Mouse (Mus musculus): ENCODE data around the gene Vcp. TPM values are rescaled to one million over a fixed set of nuclear protein-coding genes. Genes with fewer than 3 reads are reported as not detected.

The Vcp gene
- polyA plus RNA-seq, 1 experiment from 2014 or later = 366 TPM

- Histone ChIP-seq H3K9me3 (replicated peaks) (no peaks in the 10 kb centered on the region), H3K9ac (peak overlapping the region; percentile 92), H3K4me3 (peak overlapping the region; percentile 83), H3K36me3 (peaks cover 33% of the 10 kb centered on the region), H3K4me2 (peak overlapping the region; percentile 93), H3K4me1 (peaks cover 56% of the 10 kb centered on the region), H3K27me3 (replicated peaks) (no peaks in the 10 kb centered on the region), H3K27ac (peak overlapping the region; percentile 95)
- 43% methylated on average over 15 of the region's 15 CpGs for WGBS (ENCODE audit: insufficient replicate concordance)
- ATAC-seq = peak; percentile 36
Observed at GRCm38 (mm10) chr4:43038567-43039495, 38.5 kb upstream of the Vcp start.

- peak overlapping the region; percentile 93 for H3K4me2 ChIP-seq
- no peaks in the 10 kb centered on the region for H3K27me3 ChIP-seq (replicated peaks)
- peak; percentile 60 for ATAC-seq
- peaks cover 41% of the 10 kb centered on the region for H3K36me3 ChIP-seq
- H3K9ac ChIP-seq = peak overlapping the region; percentile 92
- H3K4me1 ChIP-seq = peaks cover 53% of the 10 kb centered on the region
- no peaks in the 10 kb centered on the region for H3K9me3 ChIP-seq (replicated peaks)
- peak overlapping the region; percentile 95 for H3K27ac ChIP-seq
- 12% methylated on average over 4 of the region's 4 CpGs for WGBS (ENCODE audit: insufficient replicate concordance)
- peak overlapping the region; percentile 83 for H3K4me3 ChIP-seq
Observed at GRCm38 (mm10) chr4:43037860-43038566, 37.7 kb upstream of the Vcp start.

- H3K27ac ChIP-seq = peak overlapping the region; percentile 95
- H3K4me3 ChIP-seq = peak overlapping the region; percentile 83
- 79% methylated on average over 10 of the region's 10 CpGs for WGBS (ENCODE audit: insufficient replicate concordance)
- no peak for ATAC-seq
- H3K36me3 ChIP-seq = peaks cover 46% of the 10 kb centered on the region
- no peaks in the 10 kb centered on the region for H3K27me3 ChIP-seq (replicated peaks)
- H3K4me2 ChIP-seq = peak overlapping the region; percentile 93
- peaks cover 60% of the 10 kb centered on the region for H3K4me1 ChIP-seq
- H3K9ac ChIP-seq = peak overlapping the region; percentile 74
- no peaks in the 10 kb centered on the region for H3K9me3 ChIP-seq (replicated peaks)
Observed at GRCm38 (mm10) chr4:43036356-43036755, 36.0 kb upstream of the Vcp start.

- Histone ChIP-seq H3K36me3 (peaks cover 46% of the 10 kb centered on the region), H3K27ac (peak overlapping the region; percentile 95; the same call in 1 of the 2 replicates), H3K9me3 (replicated peaks) (no peaks in the 10 kb centered on the region), H3K4me2 (peak overlapping the region; percentile 23), H3K27me3 (replicated peaks) (no peaks in the 10 kb centered on the region), H3K9ac (no peak overlapping the region), H3K4me1 (peaks cover 55% of the 10 kb centered on the region), H3K4me3 (no peak overlapping the region)
- no peak for ATAC-seq
- WGBS (ENCODE audit: insufficient replicate concordance) = 85% methylated on average over 6 of the region's 6 CpGs
Observed at GRCm38 (mm10) chr4:43035851-43036250, 35.5 kb upstream of the Vcp start.

- no peak overlapping the region for H3K4me3 ChIP-seq
- no peaks in the 10 kb centered on the region for H3K9me3 ChIP-seq (replicated peaks)
- ATAC-seq = no peak
- no peaks in the 10 kb centered on the region for H3K27me3 ChIP-seq (replicated peaks)
- H3K9ac ChIP-seq = no peak overlapping the region
- H3K36me3 ChIP-seq = peaks cover 62% of the 10 kb centered on the region
- no peak overlapping the region for H3K4me2 ChIP-seq
- WGBS (ENCODE audit: insufficient replicate concordance) = 77% methylated on average over 14 of the region's 14 CpGs
- H3K4me1 ChIP-seq = peaks cover 54% of the 10 kb centered on the region
- H3K27ac ChIP-seq = no peak overlapping the region
Observed at GRCm38 (mm10) chr4:43033481-43033880, 33.2 kb upstream of the Vcp start.

GRCm38 (mm10) chr4:43032501-43032900 lies 32.2 kb upstream of the Vcp start:
- H3K9me3 ChIP-seq (replicated peaks) = no peaks in the 10 kb centered on the region
- H3K4me2 ChIP-seq = no peak overlapping the region
- H3K27me3 ChIP-seq (replicated peaks) = no peaks in the 10 kb centered on the region
- no peak overlapping the region for H3K4me3 ChIP-seq
- H3K4me1 ChIP-seq = peaks cover 46% of the 10 kb centered on the region
- H3K9ac ChIP-seq = no peak overlapping the region
- H3K27ac ChIP-seq = peak overlapping the region; percentile 39; the same call in 1 of the 2 replicates
- 68% methylated on average over 1 of the region's 1 CpGs for WGBS (ENCODE audit: insufficient replicate concordance)
- ATAC-seq = no peak
- H3K36me3 ChIP-seq = peaks cover 72% of the 10 kb centered on the region

- peak within 1 kb of the TSS; percentile 96 for H3K9ac ChIP-seq
- H3K27me3 ChIP-seq (replicated peaks) = no peaks in the 10 kb centered on the region
- H3K27ac ChIP-seq = peak within 1 kb of the TSS; percentile 89
- peak; percentile 96 for ATAC-seq
- no peaks in the 10 kb centered on the region for H3K9me3 ChIP-seq (replicated peaks)
- peak within 1 kb of the TSS; percentile 82 for H3K4me2 ChIP-seq
- H3K36me3 ChIP-seq = peaks cover 75% of the 10 kb centered on the region
- 2% methylated on average over 38 of the region's 38 CpGs for WGBS (ENCODE audit: insufficient replicate concordance)
- H3K4me3 ChIP-seq = peak within 1 kb of the TSS; percentile 81
- H3K4me1 ChIP-seq = peaks cover 35% of the 10 kb centered on the region
Observed at GRCm38 (mm10) chr4:43031237-43031995, 31.1 kb upstream of the Vcp start, which contains the start of gene Stoml2. Gene Stoml2, minus strand, starts transcription at chr4:43031710.

GRCm38 (mm10) chr4:43030780-43031230 lies 30.5 kb upstream of the Vcp start:
- Histone ChIP-seq H3K4me2 (peak overlapping the region; percentile 82), H3K36me3 (peaks cover 69% of the 10 kb centered on the region), H3K27ac (peak overlapping the region; percentile 89), H3K9me3 (replicated peaks) (no peaks in the 10 kb centered on the region), H3K27me3 (replicated peaks) (no peaks in the 10 kb centered on the region), H3K4me3 (peak overlapping the region; percentile 81), H3K9ac (peak overlapping the region; percentile 96), H3K4me1 (peaks cover 32% of the 10 kb centered on the region)
- ATAC-seq = peak; percentile 74
- under 1% methylated on average over 28 of the region's 28 CpGs for WGBS (ENCODE audit: insufficient replicate concordance)

GRCm38 (mm10) chr4:43030352-43030751 lies 30.0 kb upstream of the Vcp start:
- H3K9ac ChIP-seq = peak overlapping the region; percentile 96
- H3K27me3 ChIP-seq (replicated peaks) = no peaks in the 10 kb centered on the region
- peak; percentile 13; the same call in 1 of the 2 replicates for ATAC-seq
- H3K4me1 ChIP-seq = peaks cover 31% of the 10 kb centered on the region
- peaks cover 65% of the 10 kb centered on the region for H3K36me3 ChIP-seq
- WGBS (ENCODE audit: insufficient replicate concordance) = 58% methylated on average over 9 of the region's 9 CpGs
- H3K4me3 ChIP-seq = peak overlapping the region; percentile 81
- peak overlapping the region; percentile 89 for H3K27ac ChIP-seq
- H3K9me3 ChIP-seq (replicated peaks) = no peaks in the 10 kb centered on the region
- peak overlapping the region; percentile 82 for H3K4me2 ChIP-seq

- peaks cover 59% of the 10 kb centered on the region for H3K36me3 ChIP-seq
- 88% methylated on average over 9 of the region's 9 CpGs for WGBS (ENCODE audit: insufficient replicate concordance)
Observed at GRCm38 (mm10) chr4:43029749-43030148, 29.4 kb upstream of the Vcp start.

GRCm38 (mm10) chr4:43029121-43029520 lies 28.8 kb upstream of the Vcp start:
- H3K4me3 ChIP-seq = peak overlapping the region; percentile 81
- H3K9ac ChIP-seq = peak overlapping the region; percentile 32; the same call in 1 of the 2 replicates
- no peak overlapping the region for H3K27ac ChIP-seq
- no peaks in the 10 kb centered on the region for H3K27me3 ChIP-seq (replicated peaks)
- WGBS (ENCODE audit: insufficient replicate concordance) = 81% methylated on average over 7 of the region's 7 CpGs
- H3K36me3 ChIP-seq = peaks cover 57% of the 10 kb centered on the region
- no peak for ATAC-seq
- no peaks in the 10 kb centered on the region for H3K9me3 ChIP-seq (replicated peaks)
- peaks cover 42% of the 10 kb centered on the region for H3K4me1 ChIP-seq
- peak overlapping the region; percentile 82 for H3K4me2 ChIP-seq

More at GRCm38 (mm10) chr4:43029749-43030148, 29.4 kb upstream of the Vcp start:
- Histone ChIP-seq H3K27ac (peak overlapping the region; percentile 89), H3K4me2 (peak overlapping the region; percentile 82), H3K4me3 (peak overlapping the region; percentile 81), H3K4me1 (peaks cover 35% of the 10 kb centered on the region), H3K9me3 (replicated peaks) (no peaks in the 10 kb centered on the region), H3K9ac (peak overlapping the region; percentile 96), H3K27me3 (replicated peaks) (no peaks in the 10 kb centered on the region)
- no peak for ATAC-seq
